Mouse (Mus musculus) C2C12 (cell line): Measurements from ENCODE around the gene Hfe. TPM values are rescaled to one million over a fixed set of nuclear protein-coding genes. Genes with fewer than 3 reads are reported as not detected.

Source experiments
- H3K27me3 ChIP-seq: one replicate; pipeline ENCODE4 v1.6.1; 2011; ENCODE audit not compliant: control insufficient read depth, insufficient read depth, insufficient read length
- H3K36me3 ChIP-seq: one replicate; pipeline ENCODE4 v1.6.1; 2011; ENCODE audit not compliant: control insufficient read depth, insufficient read depth
- H3K4me3 ChIP-seq: one replicate; pipeline ENCODE4 v1.5.1; 2011; ENCODE audit warnings: mild to moderate bottlenecking, control low read depth; ENCODE audit not compliant: poor library complexity, insufficient read depth, severe bottlenecking
- H3K79me2 ChIP-seq: one replicate; pipeline ENCODE4 v1.6.1; 2011; ENCODE audit not compliant: control insufficient read depth, insufficient read depth
- H3K79me3 ChIP-seq: one replicate; pipeline ENCODE4 v1.6.1; 2011; ENCODE audit warnings: low read depth, control low read depth
- H3ac ChIP-seq: one replicate; pipeline ENCODE3; 2011; ENCODE audit warnings: low read depth; ENCODE audit not compliant: control insufficient read depth, insufficient read length
- CEBPB ChIP-seq: IDR thresholded peaks from one replicate; pipeline ENCODE4 v1.6.1; 2011; ENCODE audit warnings: low read depth, mild to moderate bottlenecking, control low read depth, moderate library complexity
- CTCF ChIP-seq: IDR thresholded peaks from one replicate; pipeline ENCODE4 v1.5.1; 2011; ENCODE audit not compliant: control insufficient read depth, insufficient read depth, insufficient read length
- FOSL1 ChIP-seq: IDR thresholded peaks from one replicate; pipeline ENCODE4 v1.8.0; 2011; ENCODE audit warnings: mild to moderate bottlenecking, low read length; ENCODE audit not compliant: poor library complexity, insufficient read depth, severe bottlenecking
- MAX ChIP-seq: IDR thresholded peaks from one replicate; pipeline ENCODE4 v1.6.1; 2011; ENCODE audit warnings: mild to moderate bottlenecking, control low read depth
- MYOD1 ChIP-seq: IDR thresholded peaks from one replicate; pipeline ENCODE4 v1.6.1; 2011; ENCODE audit warnings: low read depth; ENCODE audit not compliant: control insufficient read depth, insufficient read length
- MYOG ChIP-seq: IDR thresholded peaks from one replicate; pipeline ENCODE4 v1.6.1; 2011; ENCODE audit not compliant: control insufficient read depth, insufficient read length; ENCODE audit errors: extremely low read depth
- USF1 ChIP-seq: IDR thresholded peaks from one replicate; pipeline ENCODE4 v1.6.1; 2011; ENCODE audit warnings: low read depth, mild to moderate bottlenecking, control low read depth, moderate library complexity
- long read RNA-seq, 2 experiments: library from polyadenylated mRNA; unstranded; transcript quantifications; one replicate each; pipeline ENCODE4 v2.0.0; 2019 to 2020
- polyA plus RNA-seq: library from polyadenylated mRNA; unstranded; fragments of >200 nt; fragmentation: generic; extraction: Trizol; gene quantifications from one replicate; pipeline ENCODE4 v1.2.1, GENCODE M21; 2012; ENCODE audit warnings: missing spikeins

Hfe gene
- 0.91 TPM for polyA plus RNA-seq
- long read RNA-seq, experiment 1, partial matches to known transcripts = 0 of 3 reads
- long read RNA-seq, experiment 1, other reads (novel, unspliced or antisense) = 0 of 3 reads
- long read RNA-seq, experiment 2, partial matches to known transcripts = 0 of 5 reads
- long read RNA-seq, experiment 2, other reads (novel, unspliced or antisense) = 1 of 5 reads

DNA sequence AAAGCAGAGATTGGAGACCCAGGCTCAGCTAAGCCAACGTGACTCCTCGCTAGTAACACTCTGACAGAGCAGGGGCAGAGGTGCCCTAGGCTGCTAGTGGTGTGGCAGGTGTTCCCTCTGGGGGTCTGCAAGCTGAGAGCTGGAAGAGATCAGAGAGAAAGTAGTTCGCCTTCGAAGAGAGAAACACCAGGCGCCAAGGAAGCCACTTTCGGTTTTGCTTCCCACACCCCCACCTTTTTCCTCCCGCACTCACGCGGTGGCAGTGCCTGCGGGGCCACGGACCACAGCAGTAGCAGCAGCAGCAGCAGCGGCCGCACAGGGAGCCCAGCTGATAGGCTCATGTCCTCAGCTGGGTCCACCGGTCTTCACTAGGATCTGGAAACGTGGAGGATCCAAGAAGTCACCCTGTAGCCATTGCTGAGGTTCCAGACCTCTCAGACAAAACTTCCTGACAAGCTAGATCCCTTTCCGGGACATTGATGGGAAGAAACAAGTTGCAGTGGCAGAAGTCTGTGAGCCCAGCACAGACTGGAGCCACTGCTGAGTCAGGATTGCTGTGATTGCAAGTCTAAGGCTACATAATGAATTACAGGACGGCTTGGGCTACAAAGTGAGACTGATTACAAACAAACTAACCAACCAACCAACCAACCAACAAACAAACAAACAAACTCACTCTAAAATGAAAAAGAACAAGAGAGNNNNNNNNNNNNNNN is at the start of gene Hfe:
Hfe (minus strand) TSS at position 481 of the 716 bp plus-strand sequence.
- Histone ChIP-seq H3K79me3 (no peaks in the 10 kb centered on the region), H3K36me3 (no peaks in the 10 kb centered on the region), H3K79me2 (no peaks in the 10 kb centered on the region), H3ac (peak within 1 kb of the TSS; percentile 51), H3K4me3 (peak within 1 kb of the TSS; percentile 31), H3K27me3 (no peaks in the 10 kb centered on the region)
- TF ChIP-seq MYOG = no peak
- TF ChIP-seq USF1 = no peak
- TF ChIP-seq MYOD1 = no peak
- TF ChIP-seq CEBPB = no peak
- no peak for TF ChIP-seq CTCF
- no peak for TF ChIP-seq FOSL1
- TF ChIP-seq MAX = no peak

DNA sequence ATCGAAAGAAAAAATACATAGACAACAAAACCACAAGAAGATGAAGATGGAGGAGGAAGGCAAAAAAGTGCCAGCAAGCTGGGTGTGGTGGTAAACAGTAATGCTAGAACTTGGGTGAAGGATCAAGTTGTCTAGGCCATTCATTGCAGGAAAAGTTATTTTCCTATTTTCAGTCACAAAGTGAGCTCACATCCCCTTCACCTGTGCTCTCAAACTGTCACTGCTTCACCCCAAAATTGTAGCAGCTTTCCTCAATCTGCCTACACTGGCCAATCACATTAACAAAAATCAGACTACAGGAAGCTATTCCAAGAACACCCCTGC is 49.2 kb upstream of the Hfe start:
- Histone ChIP-seq H3K79me2 (no peaks in the 10 kb centered on the region), H3K36me3 (no peaks in the 10 kb centered on the region), H3K4me3 (no peak overlapping the region), H3ac (peak overlapping the region; percentile 24), H3K27me3 (no peaks in the 10 kb centered on the region), H3K79me3 (no peaks in the 10 kb centered on the region)
- TF ChIP-seq MAX (no peak), USF1 (no peak), MYOD1 (no peak)

DNA sequence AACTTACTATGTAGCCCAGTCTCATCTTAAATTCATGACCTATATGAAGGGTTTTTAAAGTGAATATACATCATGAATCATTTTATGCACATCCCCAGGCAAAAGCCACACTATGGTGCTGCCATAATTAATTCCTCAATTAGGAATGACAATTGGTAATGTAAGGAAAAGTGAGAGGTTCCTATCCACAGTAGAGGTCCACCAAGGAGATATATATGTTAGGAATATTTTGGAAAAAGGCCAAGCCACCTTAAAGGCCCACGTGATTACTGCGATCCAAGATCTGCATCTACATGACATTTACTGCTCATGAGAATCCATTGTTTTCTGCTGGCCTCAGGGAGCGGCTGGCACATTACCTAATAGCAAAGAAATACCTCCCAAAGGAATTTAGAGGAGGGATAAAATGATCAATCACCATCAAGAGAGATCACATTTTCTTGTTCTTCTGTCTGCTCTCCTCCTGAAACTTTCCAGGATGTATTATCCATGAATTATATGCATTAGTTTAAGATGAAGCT is 48.7 kb upstream of the Hfe start:
- H3K4me3 ChIP-seq = no peak overlapping the region
- no peak overlapping the region for H3ac ChIP-seq
- no peaks in the 10 kb centered on the region for H3K79me3 ChIP-seq
- no peaks in the 10 kb centered on the region for H3K79me2 ChIP-seq
- TF ChIP-seq MYOD1 (no peak), FOSL1 (no peak), CTCF (no peak), MAX (no peak), CEBPB (no peak), USF1 (no peak), MYOG (no peak)
- no peaks in the 10 kb centered on the region for H3K27me3 ChIP-seq
- no peaks in the 10 kb centered on the region for H3K36me3 ChIP-seq

DNA sequence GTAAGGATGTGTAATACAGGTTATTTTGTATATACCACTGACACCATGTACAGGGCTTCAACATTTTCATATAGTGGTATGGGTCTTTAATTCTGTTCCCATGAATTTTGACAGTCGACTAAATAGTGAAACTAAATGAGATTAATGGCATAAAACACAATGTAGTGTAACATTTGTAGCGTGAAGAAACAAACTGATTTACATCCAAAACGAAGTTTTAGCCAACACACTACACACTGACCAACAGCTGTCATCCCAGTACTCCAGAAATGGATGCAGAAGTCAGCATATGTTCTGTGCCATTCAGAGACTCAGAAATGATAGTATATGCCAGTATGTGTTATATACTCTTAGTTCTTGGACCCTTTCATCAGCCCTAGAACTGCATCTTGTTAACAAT is 47.3 kb upstream of the Hfe start:
- H3K4me3 ChIP-seq = no peak overlapping the region
- H3K36me3 ChIP-seq = no peaks in the 10 kb centered on the region
- H3K27me3 ChIP-seq = no peaks in the 10 kb centered on the region
- no peak overlapping the region for H3ac ChIP-seq
- TF ChIP-seq MAX = no peak
- TF ChIP-seq USF1 = no peak
- no peak for TF ChIP-seq MYOG
- no peak for TF ChIP-seq FOSL1
- TF ChIP-seq CTCF = no peak
- no peak for TF ChIP-seq CEBPB
- no peak for TF ChIP-seq MYOD1
- H3K79me2 ChIP-seq = no peaks in the 10 kb centered on the region
- H3K79me3 ChIP-seq = no peaks in the 10 kb centered on the region

- no peaks in the 10 kb centered on the region for H3K36me3 ChIP-seq
- H3K79me3 ChIP-seq = no peaks in the 10 kb centered on the region
- H3ac ChIP-seq = peak overlapping the region; percentile 56
- no peaks in the 10 kb centered on the region for H3K79me2 ChIP-seq
- no peak overlapping the region for H3K4me3 ChIP-seq
- no peak for TF ChIP-seq MYOG
- no peak for TF ChIP-seq CTCF
- H3K27me3 ChIP-seq = no peaks in the 10 kb centered on the region
Observed at GRCm38 (mm10) chr13:23757211-23757773, 46.6 kb upstream of the Hfe start.

- Histone ChIP-seq H3K79me3 (no peaks in the 10 kb centered on the region), H3K79me2 (no peaks in the 10 kb centered on the region), H3ac (peak within 1 kb of the TSS; percentile 56), H3K4me3 (no peak within 1 kb of the TSS), H3K27me3 (no peaks in the 10 kb centered on the region), H3K36me3 (no peaks in the 10 kb centered on the region)
- TF ChIP-seq CEBPB (no peak), CTCF (no peak)
Observed at GRCm38 (mm10) chr13:23756790-23757189, 46.1 kb upstream of the Hfe start, which contains the start of gene Hist1h4b. TSS of gene Hist1h4b (plus strand) at chr13:23757013.
